Mouse (Mus musculus) forebrain, embryonic 12.5 days (tissue): ENCODE measurements around the gene Gm7102. TPM values are rescaled to one million over a fixed set of nuclear protein-coding genes. Genes with fewer than 3 reads are reported as not detected.
"Not testable (repeated sequence)": the region's sequence is repeated elsewhere in the genome, so short reads cannot be mapped to it uniquely, and the experiment has no call there.

Experiments used
- ATAC-seq: fragments of 200-750 bp; cut with Nextera tagmentation; 2 replicates; pipeline ENCODE4 v1.8.0; 2017; ENCODE audit warnings: moderate TSS enrichment; ENCODE audit not compliant: low FRiP score
- H3K27ac ChIP-seq: fragments of 300-500 bp; sonication (generic); 2 replicates; pipeline ENCODE4 v1.5.1; 2016; ENCODE audit warnings: mild to moderate bottlenecking
- H3K27me3 ChIP-seq: fragments of 300-500 bp; sonication (generic); 2 replicates; pipeline ENCODE4 v1.6.1; 2016; ENCODE audit warnings: mild to moderate bottlenecking
- H3K36me3 ChIP-seq: fragments of 300-500 bp; sonication (generic); replicated peaks from 2 replicates; pipeline ENCODE4 v1.6.1; 2016; ENCODE audit warnings: mild to moderate bottlenecking
- H3K4me1 ChIP-seq: fragments of 300-500 bp; sonication (generic); 2 replicates; pipeline ENCODE4 v1.6.1; 2016
- H3K4me2 ChIP-seq: fragments of 300-500 bp; sonication (generic); 2 replicates; pipeline ENCODE4 v1.6.1; 2016; ENCODE audit warnings: mild to moderate bottlenecking, moderate library complexity
- H3K4me3 ChIP-seq: fragments of 300-500 bp; sonication (generic); replicated peaks from 2 replicates; pipeline ENCODE4 v1.5.1; 2016; ENCODE audit warnings: mild to moderate bottlenecking
- H3K9ac ChIP-seq: fragments of 300-500 bp; sonication (generic); 2 replicates; pipeline ENCODE4 v1.6.1; 2016; ENCODE audit warnings: mild to moderate bottlenecking
- H3K9me3 ChIP-seq: fragments of 300-500 bp; sonication (generic); 2 replicates; pipeline ENCODE4 v1.6.1; 2016
- WGBS: fragments of 180-500 bp; shearing (Covaris S2); methylation state at CpG from one replicate; pipeline ENCODE4 v1.1.7; 2016; 5-methylcytosine and 5-hydroxymethylcytosine counted together
- polyA plus RNA-seq: library from polyadenylated mRNA; unstranded; fragments of >200 nt; fragmentation: Nextera tagmentation; extraction: Ambion mirVana; gene quantifications from 2 replicates; pipeline ENCODE4 v1.2.1, GENCODE M21; 2016

Gm7102 gene
- polyA plus RNA-seq = 0.14 TPM in 1 of 2 replicates, not detected in the other

DNA sequence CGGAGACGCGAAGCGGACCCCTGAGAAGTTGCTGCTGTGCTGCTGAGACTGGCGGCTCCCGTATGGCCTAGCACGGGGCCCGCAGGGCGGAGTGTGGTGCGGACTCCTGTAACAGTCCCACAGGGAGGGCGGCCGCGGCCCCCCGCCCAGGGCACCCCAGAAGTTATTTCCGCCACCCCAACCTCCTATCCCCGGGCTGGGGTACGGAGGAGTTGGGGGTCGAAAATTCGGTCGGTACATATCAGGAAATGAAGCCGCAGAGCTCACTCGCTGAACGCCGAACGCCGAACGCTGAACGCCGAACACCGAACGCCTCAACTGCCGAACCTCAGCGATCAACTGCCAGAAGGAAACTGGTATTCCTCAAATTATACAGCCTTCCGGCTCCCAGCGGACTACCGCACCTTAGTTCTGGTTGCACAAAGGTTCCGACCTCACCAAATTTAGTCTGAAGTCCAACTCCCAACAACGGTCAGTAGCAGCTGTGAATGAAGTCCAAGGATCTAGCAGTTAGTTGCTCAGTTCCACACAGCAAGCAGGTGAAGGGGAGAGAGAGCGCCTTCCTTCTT lies at the start of gene Gm7102:
TSS of gene Gm7102 (minus strand) at position 554 of the 569 bp plus-strand sequence.
- Histone ChIP-seq H3K4me2 (peak within 1 kb of the TSS; percentile 46), H3K27me3 (0 out of 2 replicates have a peak, but pooled peaks cover 5% of the 10 kb centered on the region), H3K36me3 (no peaks in the 10 kb centered on the region), H3K4me3 (peak within 1 kb of the TSS; percentile 25; the same call in 1 of the 2 replicates), H3K9ac (no peak within 1 kb of the TSS), H3K27ac (no peak within 1 kb of the TSS), H3K4me1 (no peaks in the 10 kb centered on the region), H3K9me3 (no peaks in the 10 kb centered on the region)
- ATAC-seq = no peak
- 37% methylated on average over 39 of the region's 39 CpGs for WGBS

DNA sequence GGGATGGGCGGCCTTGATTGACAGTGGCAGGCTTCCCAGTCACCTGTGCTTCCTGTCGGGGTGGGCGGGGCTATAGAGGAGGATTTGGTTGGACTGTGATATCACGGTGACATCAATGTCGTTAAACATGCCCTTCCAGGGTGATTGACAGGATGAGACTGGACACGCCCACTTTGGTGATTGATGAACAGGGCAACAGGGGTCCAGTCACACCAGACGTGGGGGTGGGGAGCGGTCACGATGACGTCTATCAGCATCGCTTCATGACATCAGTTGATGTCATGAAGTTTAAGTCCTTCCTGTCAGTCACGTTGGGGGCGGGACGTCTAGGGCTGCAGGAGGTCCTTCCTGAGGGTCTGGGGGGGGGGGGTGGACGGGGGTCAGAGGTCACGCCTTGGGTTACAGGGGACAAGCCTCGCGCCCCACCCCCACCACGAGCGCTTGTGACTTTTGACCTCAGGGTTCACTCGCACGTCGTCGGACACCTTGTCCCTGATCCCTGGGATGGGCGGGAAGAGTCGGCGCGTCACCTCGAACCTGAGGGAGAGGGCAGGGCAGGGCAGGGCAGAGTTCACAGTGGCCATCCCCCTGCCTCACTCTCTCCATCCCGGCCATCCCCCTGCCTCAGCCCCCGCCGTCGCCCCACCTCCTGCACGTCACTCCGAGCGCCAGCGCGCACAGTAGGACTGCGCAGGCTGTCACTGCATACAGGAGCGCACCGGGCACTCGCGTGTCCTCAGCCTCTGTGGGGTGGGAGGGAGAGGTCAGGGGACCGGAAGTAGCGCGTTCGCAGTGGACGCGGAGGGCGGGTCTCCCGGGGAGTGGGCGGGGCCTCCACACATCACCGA lies 48.8 kb upstream of the Gm7102 start:
- Histone ChIP-seq H3K27ac (no peak overlapping the region), H3K4me1 (peaks cover 13% of the 10 kb centered on the region)

GRCm38 (mm10) chr19:61223706-61224328 lies 47.7 kb upstream of the Gm7102 start:
- H3K27ac ChIP-seq = no peak overlapping the region
- H3K4me2 ChIP-seq = no peak overlapping the region
- H3K4me3 ChIP-seq = no peak overlapping the region
- no peak for ATAC-seq
- 93% methylated on average over 6 of the region's 6 CpGs for WGBS
- no peak overlapping the region for H3K9ac ChIP-seq
- H3K27me3 ChIP-seq = peaks cover 16% of the 10 kb centered on the region; the same call in 1 of the 2 replicates
- H3K9me3 ChIP-seq = peaks cover 4% of the 10 kb centered on the region; the same call in 1 of the 2 replicates
- peaks cover 13% of the 10 kb centered on the region for H3K4me1 ChIP-seq
- H3K36me3 ChIP-seq = no peaks in the 10 kb centered on the region

More for the DNA sequence above, 48.8 kb upstream of the Gm7102 start:
- peak overlapping the region; percentile 64 for H3K4me2 ChIP-seq
- H3K9ac ChIP-seq = 0 out of 2 replicates have a peak overlapping the region, but pooled peaks have one; percentile 21
- peaks cover 16% of the 10 kb centered on the region; the same call in 1 of the 2 replicates for H3K27me3 ChIP-seq
- H3K9me3 ChIP-seq = peaks cover 4% of the 10 kb centered on the region; the same call in 1 of the 2 replicates
- ATAC-seq = peak; percentile 21
- 32% methylated on average over 50 of the region's 53 CpGs for WGBS
- H3K4me3 ChIP-seq = peak overlapping the region; percentile 62
- H3K36me3 ChIP-seq = no peaks in the 10 kb centered on the region

- not testable (repeated sequence) for ATAC-seq, H3K9me3 ChIP-seq, H3K4me3 ChIP-seq, H3K27me3 ChIP-seq, H3K36me3 ChIP-seq, H3K4me1 ChIP-seq, H3K4me2 ChIP-seq, H3K9ac ChIP-seq, H3K27ac ChIP-seq
- 91% methylated on average over 6 of the region's 6 CpGs for WGBS
Observed at GRCm38 (mm10) chr19:61207506-61207905, 31.4 kb upstream of the Gm7102 start.

- Histone ChIP-seq H3K4me1 (no peaks in the 10 kb centered on the region), H3K36me3 (no peaks in the 10 kb centered on the region), H3K27ac (no peak overlapping the region), H3K4me3 (no peak overlapping the region), H3K9me3 (no peaks in the 10 kb centered on the region), H3K9ac (no peak overlapping the region), H3K4me2 (no peak overlapping the region), H3K27me3 (no peaks in the 10 kb centered on the region)
- 21% methylated on average over 10 of the region's 10 CpGs for WGBS
- ATAC-seq = no peak
Observed at GRCm38 (mm10) chr19:61199836-61200235, 23.7 kb upstream of the Gm7102 start.

DNA sequence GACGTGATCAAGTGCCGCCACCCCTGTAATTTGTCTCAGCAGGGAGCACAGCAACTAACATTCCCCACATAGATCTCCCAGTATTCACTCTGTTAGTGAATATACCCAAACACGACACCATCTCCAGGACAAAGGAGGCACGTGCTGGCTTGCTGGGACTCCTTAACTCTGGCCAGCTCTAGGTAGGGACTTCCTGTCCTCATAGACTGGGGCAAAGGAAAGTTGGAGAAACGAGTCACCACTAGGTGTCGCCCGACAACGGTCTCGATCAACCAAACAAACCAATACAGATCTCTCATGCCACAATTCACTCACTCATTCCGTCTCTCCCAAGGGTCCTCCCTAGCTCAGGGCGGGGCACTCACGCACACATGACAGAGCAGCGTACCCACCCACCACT lies 23.2 kb upstream of the Gm7102 start:
- 15% methylated on average over 13 of the region's 13 CpGs for WGBS
- H3K36me3 ChIP-seq = no peaks in the 10 kb centered on the region
- H3K4me1 ChIP-seq = no peaks in the 10 kb centered on the region
- ATAC-seq = no peak
- H3K27ac ChIP-seq = no peak overlapping the region
- no peaks in the 10 kb centered on the region for H3K9me3 ChIP-seq
- no peak overlapping the region for H3K4me3 ChIP-seq
- H3K9ac ChIP-seq = no peak overlapping the region
- H3K4me2 ChIP-seq = no peak overlapping the region
- H3K27me3 ChIP-seq = no peaks in the 10 kb centered on the region

DNA sequence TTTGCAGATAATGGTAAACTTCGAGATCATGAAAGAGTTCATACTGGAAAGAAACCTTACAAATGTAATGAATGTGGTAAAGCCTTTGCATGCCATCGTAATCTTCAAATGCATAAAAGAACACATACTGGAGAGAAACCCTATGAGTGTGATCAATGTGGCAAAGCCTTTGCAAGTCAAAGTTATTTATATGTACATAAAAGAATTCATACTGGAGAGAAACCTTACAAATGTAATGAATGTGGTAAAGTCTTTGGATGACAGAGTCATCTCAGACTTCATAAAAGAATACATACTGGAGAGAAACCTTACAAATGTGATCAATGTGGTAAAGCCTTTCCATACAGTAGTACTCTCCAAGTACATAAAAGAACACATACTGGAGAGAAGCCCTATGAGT lies 7.5 kb upstream of the Gm7102 start, which contains the start of gene Gm6020:
TSS of gene Gm6020 (plus strand) at position 301 of the 400 bp plus-strand sequence.
- peaks cover 27% of the 10 kb centered on the region for H3K9me3 ChIP-seq
- not testable (repeated sequence) for H3K27me3 ChIP-seq, H3K9ac ChIP-seq

DNA sequence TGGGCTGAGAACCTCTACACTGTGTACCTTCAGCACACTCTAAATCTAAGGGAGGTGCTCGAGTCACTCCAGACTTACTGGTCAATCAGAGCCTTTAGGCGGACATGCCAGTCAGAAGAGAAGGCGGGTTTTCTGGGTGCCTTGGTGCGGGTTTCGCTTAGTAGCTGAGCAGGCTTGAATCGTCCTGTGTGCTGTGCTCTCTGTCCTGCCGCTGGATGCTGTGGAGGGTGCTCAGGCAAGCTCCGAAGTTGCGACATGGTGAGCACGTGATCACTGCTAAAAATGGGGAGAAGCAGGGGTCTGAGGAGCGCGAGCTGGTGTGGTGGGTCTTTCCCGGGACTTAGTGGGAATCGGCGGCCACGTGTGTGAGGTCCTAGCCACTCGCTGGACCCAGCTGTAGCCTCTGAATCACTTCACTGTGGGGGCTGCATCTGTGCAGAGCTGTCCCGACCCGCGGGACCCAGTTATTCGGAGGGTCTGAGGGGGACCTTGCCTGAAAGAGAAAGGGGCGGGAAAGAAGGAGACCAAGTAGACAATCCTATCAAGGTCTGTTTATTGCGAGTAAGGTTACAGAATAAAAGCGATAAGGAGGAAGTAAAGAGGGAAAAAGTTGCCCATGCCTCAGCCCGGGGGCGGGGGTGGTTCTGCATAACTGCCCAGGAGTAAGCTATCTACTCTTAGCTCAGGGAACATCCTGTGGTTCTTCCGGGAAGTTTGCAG lies 24.2 kb downstream of the Gm7102 start:
- Histone ChIP-seq H3K36me3 (no peaks in the 10 kb centered on the region), H3K4me2 (peak overlapping the region; percentile 72), H3K9ac (peak overlapping the region; percentile 45), H3K27me3 (no peaks in the 10 kb centered on the region), H3K27ac (no peak overlapping the region), H3K9me3 (no peaks in the 10 kb centered on the region), H3K4me3 (peak overlapping the region; percentile 42), H3K4me1 (peaks cover 7% of the 10 kb centered on the region)
- WGBS = 8% methylated on average over 27 of the region's 27 CpGs
- peak; percentile 41; the same call in 1 of the 2 replicates for ATAC-seq

More for the DNA sequence above, 7.5 kb upstream of the Gm7102 start, which contains the start of gene Gm6020:
- H3K4me2 ChIP-seq, H3K36me3 ChIP-seq, H3K4me3 ChIP-seq, H3K4me1 ChIP-seq, H3K27ac ChIP-seq, ATAC-seq: not testable (repeated sequence)
- WGBS = 86% methylated on average over 2 of the region's 2 CpGs

DNA sequence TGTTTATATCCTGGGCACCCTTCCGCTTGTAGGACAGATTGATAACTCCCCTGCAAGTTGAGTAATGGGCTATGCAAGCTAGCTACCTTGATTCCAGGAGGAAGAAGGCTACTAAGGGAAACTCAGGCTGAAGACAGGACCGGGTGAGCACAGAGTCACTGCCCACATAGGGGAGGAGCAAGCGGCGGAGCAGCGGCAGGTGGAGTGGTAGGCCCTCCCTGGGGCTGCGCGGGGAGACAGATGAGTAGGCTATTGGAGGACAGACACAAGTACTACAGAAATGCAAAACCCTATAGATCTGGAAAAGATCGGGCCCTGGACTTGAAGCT lies 24.8 kb downstream of the Gm7102 start:
- Histone ChIP-seq H3K9ac (peak overlapping the region; percentile 45; the same call in 1 of the 2 replicates), H3K27me3 (no peaks in the 10 kb centered on the region), H3K4me2 (peak overlapping the region; percentile 72), H3K4me3 (peak overlapping the region; percentile 42), H3K9me3 (no peaks in the 10 kb centered on the region), H3K36me3 (no peaks in the 10 kb centered on the region), H3K4me1 (peaks cover 7% of the 10 kb centered on the region), H3K27ac (no peak overlapping the region)
- 6% methylated on average over 8 of the region's 8 CpGs for WGBS
- peak; percentile 9; the same call in 1 of the 2 replicates for ATAC-seq

DNA sequence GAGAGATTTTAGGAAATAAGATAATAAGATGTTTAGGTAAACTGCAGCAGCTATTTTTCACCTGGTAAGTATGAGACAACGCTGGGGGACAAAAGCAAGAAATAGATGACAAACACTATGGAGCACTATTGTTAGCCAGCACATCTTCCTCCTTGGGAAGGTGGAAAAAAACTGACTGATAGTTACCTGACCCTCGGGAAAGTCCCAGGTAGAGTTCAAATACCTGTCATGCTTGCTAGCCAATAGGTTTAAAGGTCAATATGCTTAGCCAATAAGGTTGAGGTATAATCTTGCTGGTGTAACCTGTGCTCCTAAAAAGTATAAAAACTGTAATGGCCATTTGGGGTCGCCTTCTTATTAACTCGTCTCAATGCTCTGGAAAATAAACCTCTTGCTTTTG lies 34.8 kb downstream of the Gm7102 start:
- peak overlapping the region; percentile 70; the same call in 1 of the 2 replicates for H3K9ac ChIP-seq
- 28% methylated on average over 4 of the region's 4 CpGs for whole genome bisulfite sequencing
- peak overlapping the region; percentile 68 for H3K4me2 ChIP-seq
- H3K9me3 ChIP-seq = no peaks in the 10 kb centered on the region
- H3K36me3 ChIP-seq = no peaks in the 10 kb centered on the region
- no peak overlapping the region for H3K27ac ChIP-seq
- no peaks in the 10 kb centered on the region for H3K27me3 ChIP-seq
- H3K4me3 ChIP-seq = peak overlapping the region; percentile 64
- H3K4me1 ChIP-seq = peaks cover 12% of the 10 kb centered on the region
- ATAC-seq = no peak

- peak within 1 kb of the TSS; percentile 64 for H3K4me3 ChIP-seq
- under 1% methylated on average over 18 of the region's 18 CpGs for WGBS
- H3K27me3 ChIP-seq = no peaks in the 10 kb centered on the region
- H3K27ac ChIP-seq = 0 out of 2 replicates have a peak within 1 kb of the TSS, but pooled peaks have one; percentile 36
- H3K4me2 ChIP-seq = peak within 1 kb of the TSS; percentile 68
- H3K4me1 ChIP-seq = peaks cover 12% of the 10 kb centered on the region
- no peaks in the 10 kb centered on the region for H3K36me3 ChIP-seq
- H3K9ac ChIP-seq = peak within 1 kb of the TSS; percentile 70
- ATAC-seq = peak; percentile 100
- no peaks in the 10 kb centered on the region for H3K9me3 ChIP-seq
Observed at GRCm38 (mm10) chr19:61140342-61141206, 35.5 kb downstream of the Gm7102 start, which contains the start of gene Zfp950. Zfp950 (minus strand) TSS chr19:61140840.
